Mouse (Mus musculus) embryonic fibroblast, embryonic 13.5 days (primary cell): ENCODE results near the gene Snx17.

Experiments used
- CTCF ChIP-seq: IDR thresholded peaks from 2 replicates; pipeline ENCODE4 v1.5.1; 2011; ENCODE audit warnings: mild to moderate bottlenecking, control low read depth, low read length, moderate library complexity, borderline replicate concordance; ENCODE audit not compliant: insufficient read depth
- POLR2A ChIP-seq: IDR thresholded peaks from 2 replicates; pipeline ENCODE4 v1.6.1; 2011; ENCODE audit warnings: low read depth, mild to moderate bottlenecking, control low read depth, low read length, moderate library complexity

- TF ChIP-seq CTCF: no peak
- TF ChIP-seq POLR2A: no peak
Observed at GRCm38 (mm10) chr5:31151746-31152145, 41.3 kb upstream of the Snx17 start.
